Mouse (Mus musculus) right cerebral cortex, postnatal 36 days (tissue): ENCODE results near the gene Susd1.

Experiments used
- DNase-seq, 2 experiments: peaks; one replicate each; pipeline ENCODE4 v3.0.0; 2022; ENCODE audit warnings: low spot score in 2 of 2, mixed read lengths in 1 of 2

The Susd1 gene

DNA sequence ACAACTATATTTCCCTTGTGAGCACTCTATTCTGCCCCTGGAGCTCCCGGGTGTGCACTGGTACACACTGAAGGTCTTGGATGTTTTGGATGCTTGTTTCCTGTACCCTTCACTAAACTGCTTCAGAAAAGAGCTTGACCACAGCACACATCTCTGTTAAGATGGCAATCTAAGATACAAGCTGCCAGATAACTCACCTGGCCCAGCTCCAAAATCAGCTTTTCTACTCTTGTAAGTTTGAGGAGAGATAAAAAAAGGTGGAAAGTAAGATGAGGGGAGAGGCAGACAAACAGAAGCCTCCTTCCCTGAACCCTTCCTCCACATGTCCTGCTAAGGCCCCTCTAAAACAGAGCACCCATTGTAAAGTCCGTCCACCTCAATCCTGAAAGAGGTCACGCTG lies 115.7 kb downstream of the Susd1 start:
- no peak for DNase-seq

DNA sequence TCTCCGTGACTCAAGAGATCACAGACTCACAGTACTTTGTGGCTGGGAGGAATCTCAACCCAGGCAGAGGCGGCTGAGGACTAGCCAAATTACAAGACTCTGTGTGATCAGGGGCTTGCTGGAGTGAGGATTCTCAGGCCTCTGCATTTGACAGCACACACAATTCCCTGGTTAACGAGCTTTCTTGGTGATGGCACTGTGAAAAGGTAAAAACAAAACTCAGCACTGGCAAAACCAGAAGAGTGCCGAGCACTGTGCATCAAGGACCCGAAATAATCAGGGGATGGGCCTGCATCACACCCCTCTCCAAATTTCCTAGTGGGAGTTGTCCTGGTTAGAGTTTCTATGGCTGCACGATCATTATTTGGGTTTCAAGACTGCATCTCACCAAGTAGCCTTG lies 116.4 kb downstream of the Susd1 start:
- DNase-seq = no peak

DNA sequence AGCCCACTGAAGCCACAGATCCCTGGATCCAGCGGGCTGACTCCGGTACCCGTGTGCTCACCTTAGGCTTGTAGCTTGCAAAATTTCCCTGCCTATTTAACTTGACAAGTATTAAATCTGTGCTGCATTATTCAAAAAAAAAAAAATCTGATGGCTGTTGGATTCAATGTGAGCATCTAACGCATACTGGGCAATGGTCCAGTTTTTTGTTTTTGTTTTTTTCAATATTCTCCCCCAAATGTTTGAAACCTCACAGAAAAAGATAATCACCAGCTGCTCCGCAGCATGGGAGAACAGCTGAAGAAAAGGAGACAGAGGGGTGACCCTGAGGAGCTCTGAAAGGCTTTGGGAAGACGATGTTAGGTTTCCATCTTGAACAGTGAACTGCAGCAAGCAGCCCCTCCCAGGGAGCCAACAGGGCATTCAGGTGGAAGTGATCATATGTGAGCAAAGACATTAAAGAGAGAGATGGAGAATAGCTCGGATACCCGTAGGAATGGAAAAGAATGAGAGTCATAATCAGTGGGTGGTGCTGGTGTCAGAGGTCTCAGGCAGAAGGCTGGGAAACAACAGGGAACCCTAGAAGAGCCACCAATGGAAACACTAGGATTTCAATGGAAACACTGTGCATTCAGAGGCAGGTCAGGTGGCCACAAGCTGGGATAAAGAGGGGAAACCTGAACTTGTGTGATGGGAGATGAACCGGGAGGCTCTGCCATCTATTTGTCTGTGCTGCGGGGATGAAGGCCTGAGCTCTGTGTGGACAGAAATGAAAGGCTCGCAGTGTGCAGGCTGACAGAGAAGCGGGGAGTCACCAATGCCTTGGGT lies 117.0 kb downstream of the Susd1 start:
- DNase-seq = no peak

DNA sequence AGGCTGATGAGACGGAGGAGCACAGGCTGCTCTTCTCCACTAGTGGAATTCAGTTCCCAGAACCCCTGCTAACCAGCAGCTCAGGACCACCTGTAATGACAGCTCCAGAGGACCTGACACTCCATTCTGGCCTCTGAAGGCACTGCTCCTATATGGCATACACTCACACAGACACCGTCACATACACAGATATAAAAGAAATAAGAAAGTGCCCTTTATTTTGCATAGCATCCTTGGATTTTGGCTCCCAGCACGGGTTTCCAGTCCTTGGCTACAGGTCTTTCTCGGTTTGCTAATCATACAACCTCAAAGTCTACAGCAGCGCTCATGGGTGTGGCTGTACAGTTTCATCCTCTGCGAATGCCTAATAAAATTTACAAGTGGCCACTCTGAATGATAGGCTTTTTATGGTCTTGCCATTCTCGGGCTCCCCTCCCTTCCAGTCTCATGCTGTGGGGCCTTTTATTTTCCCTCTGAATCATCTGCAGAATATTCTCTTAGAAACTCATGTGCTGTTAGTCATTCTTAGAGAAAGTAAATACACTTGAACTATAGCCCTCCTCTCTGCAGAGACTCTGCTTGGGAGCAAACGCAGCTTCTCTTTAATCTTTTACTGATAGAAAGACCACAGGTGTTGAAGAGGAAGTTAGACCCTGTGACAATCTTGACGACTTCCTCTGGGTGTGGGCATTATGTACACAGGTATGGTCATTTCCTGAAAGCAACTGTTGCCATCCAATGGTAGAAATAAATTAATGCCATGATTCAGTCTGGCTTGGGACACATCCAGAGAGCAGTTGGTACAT lies 119.1 kb downstream of the Susd1 start:
- DNase-seq = no peak

DNA sequence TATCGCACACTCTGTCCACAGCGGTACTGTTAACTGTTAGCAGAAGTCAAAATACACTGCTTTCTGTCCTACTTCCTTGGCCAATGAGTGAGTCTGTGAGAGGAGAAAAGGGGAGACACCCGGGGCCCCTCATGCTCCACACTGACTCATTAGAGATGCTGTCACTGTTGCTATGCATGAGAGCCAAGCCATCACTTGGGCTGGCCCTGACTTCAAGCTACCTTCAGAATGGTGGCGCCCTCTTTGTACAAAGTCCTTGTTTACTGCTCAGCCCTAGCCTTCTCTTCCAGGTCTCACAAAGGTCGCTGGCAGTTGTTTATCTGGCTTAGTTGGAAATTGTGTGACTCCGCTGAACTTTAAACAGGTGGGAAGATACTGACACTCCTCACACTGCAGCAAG lies 119.8 kb downstream of the Susd1 start:
- no peak for DNase-seq

DNA sequence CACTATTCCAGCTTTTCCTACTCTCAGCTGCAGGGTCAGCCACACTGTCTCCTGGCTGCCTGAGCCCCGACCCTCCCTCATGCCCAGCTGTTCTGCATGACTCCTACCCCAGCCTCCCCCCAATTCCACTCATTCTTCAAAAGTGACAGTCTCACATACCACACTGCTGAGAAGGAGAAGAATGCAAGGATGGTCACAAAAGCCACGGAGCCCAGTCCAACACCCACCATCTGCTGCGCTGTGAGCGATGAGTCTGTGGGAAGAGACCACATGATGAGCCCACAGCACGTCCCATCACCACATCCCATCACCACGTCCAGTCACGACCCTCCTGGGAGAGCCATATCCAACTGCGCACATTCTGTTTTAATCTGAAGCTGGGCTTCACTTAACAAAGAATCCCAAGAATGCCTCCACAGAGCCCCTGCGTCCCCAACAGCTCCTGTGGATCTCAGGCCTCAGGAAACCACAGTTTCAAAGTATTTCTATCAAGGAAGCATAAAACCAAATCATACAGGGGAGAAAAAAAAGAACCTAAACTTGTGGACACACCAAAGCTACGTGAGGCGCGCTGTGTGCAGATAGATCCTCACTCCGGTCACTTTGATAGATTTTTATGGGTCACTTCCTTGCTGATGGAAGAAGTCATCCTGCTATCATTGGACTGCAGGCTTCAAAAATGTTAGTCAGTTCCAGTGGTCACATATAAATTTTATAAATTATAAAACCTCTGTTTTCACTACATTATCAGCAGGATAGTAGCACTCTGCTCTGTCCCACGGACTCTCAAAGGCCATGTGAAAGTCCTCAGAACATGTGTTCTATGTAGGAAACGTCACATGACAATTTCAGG lies 122.7 kb downstream of the Susd1 start:
- DNase-seq = no peak

DNA sequence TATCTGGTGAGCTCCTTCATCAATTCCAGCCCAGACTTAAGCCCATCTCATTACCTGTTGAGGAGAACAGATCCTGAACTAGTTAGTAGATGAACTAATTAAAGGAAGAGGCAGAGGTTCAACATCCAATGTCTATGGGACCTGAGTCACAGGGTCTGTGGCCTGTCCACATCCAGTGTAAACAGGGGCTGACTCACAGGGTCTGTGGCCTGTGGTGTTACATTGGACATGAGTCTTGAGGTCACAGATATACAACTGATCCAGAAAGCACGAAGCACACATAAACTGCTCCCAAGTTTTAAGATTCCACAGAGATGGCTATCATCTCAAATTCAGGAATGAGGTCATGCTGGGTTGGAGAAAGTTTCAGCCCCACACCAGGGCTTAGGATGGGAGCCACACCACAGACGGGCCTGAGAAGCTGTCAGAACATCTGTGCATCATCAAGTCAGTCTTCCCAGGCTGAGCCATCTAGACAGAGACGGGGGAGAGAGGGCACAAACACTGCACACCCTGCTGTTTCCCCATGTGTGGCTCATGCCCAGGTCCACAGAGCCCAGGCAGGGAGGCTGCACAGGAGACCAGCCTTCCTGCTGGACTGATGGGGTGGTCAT lies 123.4 kb downstream of the Susd1 start:
- no peak for DNase-seq

DNA sequence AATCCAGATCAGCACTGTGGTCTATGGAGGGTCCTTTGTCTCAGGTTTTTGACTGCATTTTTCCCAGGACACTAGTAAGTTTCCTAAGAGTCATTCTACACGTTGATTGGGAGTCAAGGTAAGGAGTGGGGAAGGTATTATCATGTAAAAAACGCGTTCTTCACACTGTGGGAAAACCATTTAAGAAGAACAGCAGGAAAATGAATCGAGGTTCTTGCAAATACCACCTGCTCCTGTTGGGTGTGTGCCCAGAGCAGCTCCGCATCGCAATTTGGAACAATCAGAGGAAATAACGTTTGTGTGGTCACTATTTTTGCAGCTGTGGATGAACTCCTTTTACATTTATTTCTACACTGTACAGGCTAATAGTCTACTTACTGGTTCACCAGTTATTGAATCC lies 125.5 kb downstream of the Susd1 start:
- no peak for DNase-seq

DNA sequence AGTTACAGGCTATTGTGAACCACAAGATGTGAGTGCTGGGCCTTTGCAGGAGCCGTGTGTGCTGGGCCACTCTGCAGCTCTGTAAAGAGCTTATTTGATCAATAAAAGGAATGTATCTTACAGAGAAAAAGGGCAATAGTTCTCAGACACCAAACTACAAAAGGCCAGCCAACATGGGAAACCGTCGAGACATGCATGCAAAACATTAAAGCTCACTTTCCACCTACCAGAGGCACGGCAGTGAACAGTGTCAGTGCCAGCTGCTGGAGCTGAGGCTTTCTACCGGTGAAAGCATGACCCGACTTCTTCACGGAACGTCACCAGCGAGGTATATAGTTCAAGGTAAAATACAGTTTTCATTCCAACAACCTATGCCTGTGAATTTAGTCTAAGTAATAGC lies 127.8 kb downstream of the Susd1 start:
- DNase-seq = no peak

DNA sequence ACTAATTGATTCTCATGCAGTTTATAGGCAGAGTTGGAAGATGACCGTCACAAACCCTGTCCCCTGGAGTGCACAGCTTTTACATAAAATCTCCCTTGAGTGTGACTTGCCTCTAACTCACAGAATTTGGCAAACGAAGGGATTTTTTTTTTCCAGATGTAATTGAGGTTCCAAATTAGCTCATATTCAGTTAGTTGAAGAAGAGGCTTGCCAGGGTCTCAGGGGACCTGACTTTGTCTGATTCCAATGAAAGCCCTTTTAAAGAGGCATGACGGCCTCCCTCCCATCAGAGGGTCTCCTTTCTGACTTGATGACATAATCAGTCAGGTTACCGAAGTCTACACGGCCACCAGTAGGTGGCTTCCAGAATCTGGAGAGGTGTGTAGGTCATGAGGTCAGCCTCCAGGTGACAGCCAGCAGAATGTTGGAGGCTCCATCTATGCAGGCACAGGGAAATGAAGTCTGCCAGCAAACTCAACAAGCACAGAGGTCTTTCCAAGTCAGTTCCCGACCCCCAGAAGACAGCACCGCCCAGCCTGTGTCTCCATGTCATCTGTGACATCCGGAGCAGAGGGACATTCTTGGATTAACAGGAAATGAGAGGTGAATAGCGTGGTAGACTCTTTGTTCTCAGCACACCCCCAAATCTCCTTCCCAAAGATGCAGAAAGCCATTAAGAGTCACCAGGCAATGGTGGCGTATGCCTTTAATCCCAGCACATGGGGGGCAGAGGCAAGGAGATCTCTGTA lies 130.4 kb downstream of the Susd1 start:
- no peak for DNase-seq

DNA sequence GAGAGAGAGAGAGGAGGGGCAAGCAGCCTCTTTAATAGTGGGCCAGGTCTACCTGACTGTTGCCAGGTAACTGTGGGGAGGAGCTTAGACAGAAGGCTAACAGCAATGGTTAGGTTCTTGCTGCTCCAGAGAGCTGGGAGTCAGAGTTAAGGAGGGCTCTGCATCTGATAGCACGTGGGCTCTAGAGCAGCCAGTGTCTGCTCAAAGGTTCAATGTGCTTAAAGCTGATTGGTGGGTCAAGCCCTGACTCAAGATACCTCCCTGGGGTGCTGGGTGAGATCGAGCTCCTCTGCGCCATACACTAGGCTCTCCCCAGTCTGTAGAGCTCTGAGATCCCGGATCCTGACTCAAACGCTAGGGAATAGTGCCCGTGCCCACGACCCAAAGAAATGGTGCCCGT lies 136.0 kb downstream of the Susd1 start:
- DNase-seq = no peak

DNA sequence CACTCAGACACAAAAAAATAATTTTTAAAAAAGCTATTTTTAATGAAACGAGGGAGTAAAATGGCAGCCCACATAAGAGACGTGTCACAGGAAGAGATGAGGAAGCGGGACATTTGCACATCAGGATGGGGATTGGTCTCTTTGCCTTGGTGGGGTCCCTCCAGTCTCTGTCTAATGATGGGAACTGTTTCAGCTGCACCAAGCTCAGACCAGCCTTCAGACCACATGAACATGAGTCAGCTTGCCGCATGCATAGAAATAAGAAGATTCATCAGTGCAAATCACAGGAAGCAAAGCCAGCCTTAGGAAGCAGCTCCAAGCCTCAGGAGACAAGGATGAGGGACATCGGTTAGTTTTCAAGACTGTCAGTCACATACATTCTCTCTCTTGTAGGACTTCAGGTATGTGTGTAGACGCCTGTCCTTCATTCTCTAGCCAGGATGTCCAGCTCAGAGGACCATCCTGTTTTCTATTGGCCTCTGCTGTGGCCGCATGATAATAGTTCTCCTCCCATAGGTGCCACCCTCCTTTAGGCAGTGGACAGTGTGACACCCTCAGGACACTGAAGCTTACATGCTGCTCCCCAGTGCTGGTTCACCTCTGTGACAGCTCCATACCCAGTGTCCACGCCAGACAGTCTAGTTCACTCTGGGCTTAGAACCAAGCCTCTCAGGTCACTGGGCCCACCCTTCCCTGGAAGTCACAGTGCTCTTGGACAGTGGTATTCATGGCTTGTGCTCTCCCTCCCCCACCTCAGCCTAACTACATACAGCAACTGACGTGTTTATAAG lies 137.2 kb downstream of the Susd1 start:
- no peak for DNase-seq

DNA sequence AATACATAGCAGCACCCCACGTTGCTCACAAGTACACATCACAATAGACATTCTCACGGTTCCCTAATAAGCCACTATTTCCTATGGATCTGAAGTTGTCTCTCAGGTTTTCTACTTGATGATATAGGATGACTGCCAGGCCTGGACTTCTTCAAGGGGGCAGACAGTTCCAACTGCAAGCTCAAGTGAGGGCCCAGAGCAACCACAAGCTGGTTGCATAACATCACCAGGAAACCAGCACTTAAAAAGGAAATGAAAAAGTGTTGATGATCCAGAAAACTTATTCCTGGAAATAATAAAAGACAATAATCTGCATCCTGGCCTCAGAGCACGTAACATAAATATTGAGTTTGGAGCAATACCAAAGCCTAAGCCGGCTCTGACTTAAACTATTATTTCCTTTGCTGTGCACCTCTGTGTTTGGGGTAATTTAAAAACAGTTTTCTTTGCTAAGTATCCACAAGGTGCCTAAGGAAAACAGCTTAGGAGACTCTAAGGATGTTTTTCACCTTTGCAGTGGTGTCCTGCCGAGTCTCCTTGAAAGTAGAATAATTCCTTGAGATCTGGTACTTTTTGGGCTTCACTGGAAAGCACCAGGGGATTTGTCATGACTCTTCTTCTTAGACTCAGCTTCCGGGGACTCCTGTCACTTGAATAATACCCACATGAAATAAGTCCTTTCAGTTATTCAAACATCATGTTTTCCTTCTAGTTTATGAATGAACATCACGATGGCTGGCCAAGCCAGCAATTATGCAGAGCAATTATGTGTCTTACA lies 139.5 kb downstream of the Susd1 start:
- no peak for DNase-seq

DNA sequence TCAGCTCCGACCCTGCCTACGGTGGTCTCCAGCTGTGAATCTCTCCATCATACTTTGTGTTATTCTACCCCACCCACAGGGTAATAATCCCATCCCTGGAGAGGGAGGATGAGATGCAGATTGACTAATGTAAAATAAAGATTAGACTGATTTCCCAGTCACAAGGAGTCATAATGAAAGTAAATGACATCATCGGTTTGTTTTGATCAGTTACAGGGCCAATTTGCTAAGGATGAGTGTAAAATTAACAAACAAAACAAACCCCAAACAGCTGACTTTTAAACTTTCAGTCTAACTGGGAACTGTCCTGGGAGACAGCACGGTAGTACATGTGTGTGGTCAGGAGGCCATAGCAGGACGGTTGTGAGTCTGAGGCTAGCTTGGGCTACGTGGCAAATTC lies 143.3 kb downstream of the Susd1 start:
- no peak for DNase-seq

DNA sequence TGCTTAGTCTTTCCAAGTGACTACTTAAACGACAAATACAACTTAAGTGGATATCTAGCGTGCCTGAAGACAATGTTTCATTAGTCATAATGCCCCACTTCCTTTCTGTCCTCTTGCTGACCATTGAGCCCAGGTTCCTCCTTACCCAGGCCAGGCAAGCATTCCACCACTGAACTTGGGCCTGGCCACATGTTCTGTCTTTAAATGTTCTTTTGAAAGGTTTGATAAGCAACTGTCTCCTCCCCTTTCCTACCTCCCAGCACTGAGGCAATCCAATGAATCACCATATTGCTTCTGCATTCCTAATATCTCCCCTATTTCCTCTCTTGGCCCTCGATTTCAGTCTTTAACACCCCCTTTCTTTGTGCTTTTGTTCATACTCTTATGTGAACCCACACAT lies 143.8 kb downstream of the Susd1 start:
- no peak for DNase-seq

DNA sequence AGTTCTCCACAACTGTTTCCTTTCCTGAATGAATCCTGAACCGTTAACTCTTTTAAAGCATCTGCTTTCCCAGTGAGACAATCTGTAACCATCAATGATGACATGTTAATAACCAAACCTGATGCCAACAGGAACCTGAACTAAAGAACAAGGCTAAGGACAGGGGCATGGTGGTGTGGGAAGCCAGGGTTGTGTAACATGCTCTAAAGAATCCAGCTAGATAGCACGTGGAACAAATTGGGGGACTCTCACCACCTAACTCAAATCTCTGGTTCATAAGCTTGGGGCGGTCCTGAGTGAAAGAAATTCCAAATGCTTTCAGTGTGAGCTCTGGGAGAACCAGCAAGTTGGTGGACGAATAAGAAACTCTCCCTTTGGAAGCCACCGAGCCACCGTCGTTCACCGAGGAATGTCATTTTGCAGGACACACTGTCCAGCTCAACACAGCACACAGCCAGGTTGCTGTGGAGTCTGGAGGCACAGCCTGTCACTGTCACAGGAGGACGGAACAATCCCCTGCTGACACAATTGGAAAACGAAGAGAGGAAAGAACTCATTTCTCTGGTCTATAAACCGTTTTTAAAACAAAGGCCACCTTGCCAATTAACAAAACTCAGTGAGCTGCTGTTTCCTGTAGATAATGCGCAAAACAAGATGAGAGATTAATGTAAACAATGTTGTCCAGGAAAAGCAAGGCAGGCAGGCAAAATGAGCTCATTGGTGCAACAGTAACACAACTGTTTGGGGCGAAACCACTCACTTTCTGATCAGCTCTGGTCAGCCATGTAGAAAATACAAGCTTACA lies 146.3 kb downstream of the Susd1 start:
- DNase-seq = no peak

DNA sequence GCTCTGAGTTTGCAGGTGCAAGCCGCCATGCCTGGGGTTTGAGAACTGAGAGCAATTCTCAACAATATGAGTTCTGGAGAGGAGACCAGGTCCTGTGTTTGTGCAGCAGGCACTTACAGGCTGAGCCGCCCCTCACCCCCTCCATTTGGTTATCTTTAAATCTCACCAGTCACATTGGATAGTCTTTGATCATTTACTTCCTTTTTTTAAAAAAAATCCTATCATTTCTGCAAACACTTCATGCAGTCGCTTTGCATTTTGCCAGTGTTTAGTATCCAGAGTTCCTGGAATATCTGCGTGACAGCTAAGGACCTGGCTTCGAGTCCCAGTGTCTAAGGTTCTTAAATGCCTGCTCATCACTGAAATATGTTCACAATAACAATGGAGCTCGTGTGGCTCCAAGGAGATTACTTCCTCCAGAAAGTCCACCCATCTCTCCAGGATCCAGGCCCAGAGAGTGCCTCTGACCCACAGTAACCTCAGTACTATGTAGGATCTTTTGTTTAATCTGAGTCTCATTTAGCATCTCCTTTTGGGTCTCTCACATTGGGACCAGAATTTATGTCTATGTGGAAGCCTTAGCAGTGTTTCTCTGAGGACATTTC lies 147.4 kb downstream of the Susd1 start:
- no peak for DNase-seq

DNA sequence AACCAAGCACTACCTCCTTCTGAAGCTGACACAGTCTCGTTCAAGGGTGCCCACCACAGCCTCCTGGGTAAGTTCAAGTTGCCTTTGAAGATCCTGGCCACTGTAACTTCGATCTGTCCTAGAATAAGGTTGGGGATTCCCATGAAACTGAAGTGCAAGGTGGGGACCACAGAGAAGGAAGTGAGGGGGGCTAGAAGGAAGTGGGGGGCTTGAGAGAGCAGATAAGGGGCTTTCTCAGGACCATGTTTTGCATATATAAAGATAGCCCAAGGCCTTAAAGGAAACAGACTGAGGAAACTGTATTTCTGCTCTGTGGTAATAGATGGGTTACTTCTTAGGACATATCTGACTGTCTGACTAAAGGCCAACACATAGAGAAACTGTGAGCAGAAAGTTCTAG lies 151.3 kb downstream of the Susd1 start:
- no peak for DNase-seq
